Comparison of ENCODE assay signal across 8 mouse cellular contexts in the genomic region with DNA sequence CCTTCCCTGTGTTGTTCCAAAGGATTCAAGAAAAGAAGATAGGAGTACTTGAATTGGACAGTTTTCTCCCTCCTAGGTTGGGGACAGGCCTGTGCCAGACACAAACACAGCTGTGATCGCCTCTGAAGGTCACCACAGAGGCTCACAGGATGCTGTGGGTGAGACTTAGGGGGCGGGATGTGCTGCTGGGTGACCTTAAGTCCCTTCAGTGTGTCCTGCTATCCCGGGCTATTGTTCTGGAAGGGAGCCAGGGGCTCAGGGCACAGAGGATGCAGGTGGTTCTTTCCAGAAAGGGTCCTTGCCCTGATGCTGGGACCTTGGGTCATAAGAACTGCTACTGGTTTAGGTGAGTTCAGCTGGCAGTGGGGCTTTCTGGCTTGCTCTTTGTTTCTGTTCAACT.
DNase-seq lines count a peak whose midpoint lies in the region; ATAC-seq and TF ChIP-seq lines count a peak whose summit lies in the region.
"Had no signal": no experiment of that assay in that cellular context is flagged by ENCODE, and none has a peak within 500 bp of the region (broad histone marks: within the 10 kb centered on the region; RNA-seq: fewer than 3 reads in every experiment).

No protein-coding gene starts in this region.

- no peaks in the 10 kb centered on the region for H3K36me3 ChIP-seq in kidney, postnatal 0 days (ENCODE audit: insufficient read depth, low read length)

- WGBS in kidney, postnatal 0 days = 46% methylated on average over 3 of the region's 3 CpGs

- no peak for TF ChIP-seq CTCF in kidney, postnatal 0 days (IDR thresholded peaks at IDR 0.05; ENCODE audit: low read depth)

- no peak for ATAC-seq in kidney, postnatal 0 days (replicated peaks; ENCODE audit: low FRiP score, low read depth)

- peak; percentile 14 to 33 for DNase-seq in heart, postnatal 14 days
- no peak for DNase-seq in heart, postnatal 36 days
- peak; percentile 6 for DNase-seq in heart, postnatal 25 days (ENCODE audit: low spot score)
- peak; percentile 25 for DNase-seq in kidney, postnatal 0 days (ENCODE audit: low spot score)
- DNase-seq in lung, postnatal 10 days = peak; percentile 73
- DNase-seq in spleen, adult 12 weeks (ENCODE audit: low spot score) = no peak
- DNase-seq in retina, embryonic 14.5 days (ENCODE audit: low spot score) = no peak
- DNase-seq: gastrocnemius, postnatal 10 days had no signal

- intact Hi-C loops in heart, postnatal 14 days (cut with DNase I) = loop anchor here (5.0 kb wide), 1 partner anchor 53 kb away; no protein-coding TSS in a partner anchor
- intact Hi-C loops in heart, postnatal 36 days (cut with DNase I) = loop anchor here (5.0 kb wide), 1 partner anchor 213 kb away; the partner anchor contains the start of gene Ptprm
- intact Hi-C loops in heart, postnatal 25 days (cut with DNase I) = no loop called here

- no peaks in the 10 kb centered on the region for H3K9me3 ChIP-seq in kidney, postnatal 0 days (replicated peaks; ENCODE audit: low read length)

- no peak overlapping the region for H3K9ac ChIP-seq in kidney, postnatal 0 days (ENCODE audit: low read depth, low read length)

- H3K4me2 ChIP-seq in kidney, postnatal 0 days (ENCODE audit: low read length) = no peak overlapping the region

- no peak overlapping the region for H3K4me3 ChIP-seq in kidney, postnatal 0 days (replicated peaks; ENCODE audit: low read depth, low read length)

- H3K4me1 ChIP-seq in kidney, postnatal 0 days (replicated peaks; ENCODE audit: insufficient read depth, low read length) = no peaks in the 10 kb centered on the region

- H3K27me3 ChIP-seq in kidney, postnatal 0 days (ENCODE audit: insufficient read depth, low read length) = no peaks in the 10 kb centered on the region

- H3K27ac ChIP-seq in kidney, postnatal 0 days = peak overlapping the region; percentile 60; the same call in 1 of the 2 replicates

Comparison
In these comparisons a context has a peak if more than half of its experiments do, and no peak if none do; other contexts are left out.
1. DNase-seq: peak in heart, postnatal 14 days (2 of 2), heart, postnatal 25 days (single experiment), kidney, postnatal 0 days (single experiment) and lung, postnatal 10 days (single experiment); none in heart, postnatal 36 days (0 of 2), spleen, adult 12 weeks (single experiment) and retina, embryonic 14.5 days (single experiment).